Mouse (Mus musculus) bone marrow, adult 2 months (tissue): ENCODE results near the gene D430019H16Rik. TPM values are rescaled to one million over a fixed set of nuclear protein-coding genes. Genes with fewer than 3 reads are reported as not detected.

Experiments used
- H3K27ac ChIP-seq: fragments of 200-500 bp; 2 replicates; pipeline ENCODE4 v1.5.1; 2012; ENCODE audit warnings: low read depth, mild to moderate bottlenecking, control low read depth, inconsistent platforms, low read length; ENCODE audit not compliant: control insufficient read depth, poor library complexity, insufficient read depth
- H3K4me1 ChIP-seq: fragments of 200-500 bp; 2 replicates; pipeline ENCODE4 v1.6.1; 2011; ENCODE audit warnings: low read length; ENCODE audit not compliant: control insufficient read depth, insufficient read depth
- H3K4me3 ChIP-seq: fragments of 200-500 bp; replicated peaks from 2 replicates; pipeline ENCODE3; 2011; ENCODE audit warnings: mild to moderate bottlenecking, low read depth, low read length, control low read depth; ENCODE audit not compliant: control insufficient read depth
- CTCF ChIP-seq: fragments of 200-500 bp; IDR thresholded peaks from 2 replicates; pipeline ENCODE4 v1.5.1; 2011; ENCODE audit warnings: low read length, control low read depth; ENCODE audit not compliant: control insufficient read depth, insufficient read depth
- POLR2A ChIP-seq: fragments of 200-500 bp; IDR thresholded peaks from 2 replicates; pipeline ENCODE4 v1.6.1; 2011; ENCODE audit warnings: low read depth, mild to moderate bottlenecking, control low read depth, low read length, borderline replicate concordance; ENCODE audit not compliant: control insufficient read depth
- WGBS: fragments of 180-500 bp; shearing (Covaris S2); methylation state at CpG from one replicate; pipeline ENCODE4 v1.1.7; 2018; 5-methylcytosine and 5-hydroxymethylcytosine counted together
- polyA plus RNA-seq: library from polyadenylated mRNA; stranded (reverse); fragments of >200 nt; gene quantifications from 2 replicates; pipeline ENCODE4 v1.2.4, GENCODE M21; 2011; ENCODE audit warnings: low replicate concordance; ENCODE audit not compliant: missing spikeins, insufficient read depth, insufficient read length

The D430019H16Rik gene
- polyA plus RNA-seq, 1 experiment = not detected

GRCm38 (mm10) chr12:105461066-105461465 lies 7.4 kb downstream of the D430019H16Rik start:
- H3K27ac ChIP-seq = no peak overlapping the region
- 80% methylated on average over 6 of the region's 6 CpGs for WGBS
- TF ChIP-seq POLR2A (no peak), CTCF (no peak)

GRCm38 (mm10) chr12:105469026-105469425 lies 15.4 kb downstream of the D430019H16Rik start:
- H3K27ac ChIP-seq = no peak overlapping the region
- no peaks in the 10 kb centered on the region for H3K4me1 ChIP-seq
- no peak overlapping the region for H3K4me3 ChIP-seq
- 81% methylated on average over 8 of the region's 8 CpGs for WGBS
- TF ChIP-seq POLR2A (no peak), CTCF (no peak)

More at GRCm38 (mm10) chr12:105461066-105461465, 7.4 kb downstream of the D430019H16Rik start:
- Histone ChIP-seq H3K4me1 (no peaks in the 10 kb centered on the region), H3K4me3 (no peak overlapping the region)

GRCm38 (mm10) chr12:105475230-105475911 lies 21.7 kb downstream of the D430019H16Rik start:
- H3K27ac ChIP-seq = no peak overlapping the region
- WGBS = 78% methylated on average over 12 of the region's 12 CpGs
- H3K4me3 ChIP-seq = no peak overlapping the region
- no peak for TF ChIP-seq CTCF
- no peak for TF ChIP-seq POLR2A
- H3K4me1 ChIP-seq = no peaks in the 10 kb centered on the region

GRCm38 (mm10) chr12:105476453-105476852 lies 22.8 kb downstream of the D430019H16Rik start:
- H3K4me1 ChIP-seq = no peaks in the 10 kb centered on the region
- H3K4me3 ChIP-seq = no peak overlapping the region
- H3K27ac ChIP-seq = no peak overlapping the region
- TF ChIP-seq POLR2A (no peak), CTCF (peak; percentile 77)
- WGBS = 38% methylated on average over 9 of the region's 9 CpGs

GRCm38 (mm10) chr12:105476993-105477392 lies 23.3 kb downstream of the D430019H16Rik start:
- TF ChIP-seq CTCF = no peak
- no peak for TF ChIP-seq POLR2A
- Histone ChIP-seq H3K4me3 (no peak overlapping the region), H3K4me1 (no peaks in the 10 kb centered on the region), H3K27ac (no peak overlapping the region)
- 67% methylated on average over 9 of the region's 9 CpGs for WGBS

- H3K4me1 ChIP-seq = no peaks in the 10 kb centered on the region
- 49% methylated on average over 3 of the region's 3 CpGs for WGBS
- no peak overlapping the region for H3K27ac ChIP-seq
- no peak for TF ChIP-seq POLR2A
- TF ChIP-seq CTCF = no peak
- no peak overlapping the region for H3K4me3 ChIP-seq
Measured at GRCm38 (mm10) chr12:105483503-105483902, 29.8 kb downstream of the D430019H16Rik start.

- 48% methylated on average over 3 of the region's 3 CpGs for WGBS
- Histone ChIP-seq H3K4me3 (no peak overlapping the region), H3K27ac (peak overlapping the region; percentile 57), H3K4me1 (peaks cover 8% of the 10 kb centered on the region)
- TF ChIP-seq CTCF = no peak
- no peak for TF ChIP-seq POLR2A
Measured at GRCm38 (mm10) chr12:105490227-105490626, 36.6 kb downstream of the D430019H16Rik start.

- peaks cover 8% of the 10 kb centered on the region for H3K4me1 ChIP-seq
- peak overlapping the region; percentile 57 for H3K27ac ChIP-seq
- H3K4me3 ChIP-seq = no peak overlapping the region
- no peak for TF ChIP-seq CTCF
- no peak for TF ChIP-seq POLR2A
- WGBS = 25% methylated on average over 6 of the region's 6 CpGs
Measured at GRCm38 (mm10) chr12:105490794-105491193, 37.1 kb downstream of the D430019H16Rik start.
